Mouse (Mus musculus): Measurements from ENCODE around the gene Myo1h.

Myo1h gene

GRCm38 (mm10) chr5:114296693-114297631 is 8.0 kb downstream of the Myo1h start:
- DNase-seq: no peak

- no peak for DNase-seq
These were observed 9.4 kb downstream of the Myo1h start for GRCm38 (mm10) chr5:114298212-114298894.

GRCm38 (mm10) chr5:114299156-114299855 is 10.3 kb downstream of the Myo1h start:
- DNase-seq: no peak

- no peak for DNase-seq
These were observed 11.1 kb downstream of the Myo1h start for GRCm38 (mm10) chr5:114299883-114300610.

- DNase-seq: no peak
These were observed 14.2 kb downstream of the Myo1h start for GRCm38 (mm10) chr5:114303166-114303565.

- no peak for DNase-seq
These were observed 17.5 kb downstream of the Myo1h start for GRCm38 (mm10) chr5:114306496-114306895.

GRCm38 (mm10) chr5:114308765-114309679 is 20.1 kb downstream of the Myo1h start:
- no peak for DNase-seq

GRCm38 (mm10) chr5:114309680-114310036 is 20.7 kb downstream of the Myo1h start:
- DNase-seq: no peak

- no peak for DNase-seq
These were observed 34.3 kb downstream of the Myo1h start for GRCm38 (mm10) chr5:114323105-114323790.

- no peak for DNase-seq
These were observed 35.0 kb downstream of the Myo1h start for GRCm38 (mm10) chr5:114323791-114324507.

GRCm38 (mm10) chr5:114342996-114343395 is 54.0 kb downstream of the Myo1h start:
- no peak for DNase-seq

- DNase-seq: no peak
These were observed 54.6 kb downstream of the Myo1h start for GRCm38 (mm10) chr5:114343612-114344011.

GRCm38 (mm10) chr5:114345538-114345937 is 56.6 kb downstream of the Myo1h start:
- no peak for DNase-seq

GRCm38 (mm10) chr5:114347005-114347404 is 58.0 kb downstream of the Myo1h start:
- DNase-seq: no peak

GRCm38 (mm10) chr5:114351490-114351889 is 62.5 kb downstream of the Myo1h start:
- no peak for DNase-seq

GRCm38 (mm10) chr5:114356250-114356935 is 67.4 kb downstream of the Myo1h start:
- no peak for DNase-seq

- DNase-seq: no peak
These were observed 68.2 kb downstream of the Myo1h start for GRCm38 (mm10) chr5:114356936-114357751.

- DNase-seq: no peak
These were observed 69.9 kb downstream of the Myo1h start for GRCm38 (mm10) chr5:114358833-114359232.

- no peak for DNase-seq
These were observed 70.6 kb downstream of the Myo1h start for GRCm38 (mm10) chr5:114359586-114359985.

Data from cerebellum, adult 8-10 months (tissue).